Mouse (Mus musculus): ENCODE data around the gene Npas3.

GRCm38 (mm10) chr12:53294011-53294410, 45.5 kb downstream of the Npas3 start:
- TF ChIP-seq MAX (IDR thresholded peaks at IDR 0.05; ENCODE audit: low read depth), result no peak
- TF ChIP-seq USF1 (IDR thresholded peaks at IDR 0.05; ENCODE audit: low read depth), result no peak
- no peak for TF ChIP-seq POLR2A (IDR thresholded peaks at IDR 0.05; ENCODE audit: insufficient read length, low read depth)
- TF ChIP-seq MYOG (IDR thresholded peaks at IDR 0.05; ENCODE audit: control insufficient read depth in 1 of 3, insufficient read depth in 1 of 3, insufficient read length in 2 of 3, low read depth in 2 of 3), result no peak
- no peak for TF ChIP-seq TCF12 (IDR thresholded peaks at IDR 0.05; ENCODE audit: insufficient read depth, poor library complexity, severe bottlenecking)
- TF ChIP-seq TCF3 (IDR thresholded peaks at IDR 0.05; ENCODE audit: insufficient read length, low read depth), result no peak
- no peak for TF ChIP-seq CEBPB (IDR thresholded peaks at IDR 0.05; ENCODE audit: insufficient read depth, poor library complexity, severe bottlenecking)
- TF ChIP-seq MYOD1 (IDR thresholded peaks at IDR 0.05; ENCODE audit: control insufficient read depth in 1 of 3, insufficient read length in 2 of 3, low read depth in 2 of 3), result no peak
- no peak for TF ChIP-seq E2F4 (IDR thresholded peaks at IDR 0.05; ENCODE audit: insufficient read depth)
- TF ChIP-seq POLR2AphosphoS2 (IDR thresholded peaks at IDR 0.05; ENCODE audit: insufficient read length, low read depth), result no peak
- TF ChIP-seq REST (IDR thresholded peaks at IDR 0.05; ENCODE audit: insufficient read depth, insufficient read length), result no peak
